Mouse (Mus musculus) cerebellum, adult 8-10 months (tissue): ENCODE measurements around the gene Pik3r3.

Experiments
- DNase-seq: peaks from one replicate; pipeline ENCODE4 v3.0.0; 2022

The Pik3r3 gene

GRCm38 (mm10) chr4:116221140-116221851 is at the start of gene Pik3r3:
Pik3r3 (plus strand) TSS chr4:116221618.
- DNase-seq = peak; percentile 99

GRCm38 (mm10) chr4:116173072-116173471 is 48.3 kb upstream of the Pik3r3 start, which contains the start of the genes 1700042G07Rik and Gm49337:
1700042G07Rik (plus strand) TSS chr4:116173372.
Gm49337 (plus strand) TSS chr4:116173384.
- DNase-seq = no peak

GRCm38 (mm10) chr4:116173752-116174151 is 47.7 kb upstream of the Pik3r3 start:
- DNase-seq = no peak

- DNase-seq = peak; percentile 79
These were observed 46.8 kb upstream of the Pik3r3 start for GRCm38 (mm10) chr4:116174466-116175116.

GRCm38 (mm10) chr4:116175136-116175535 is 46.3 kb upstream of the Pik3r3 start:
- no peak for DNase-seq

- DNase-seq = peak; percentile 82
These were observed 45.5 kb upstream of the Pik3r3 start for GRCm38 (mm10) chr4:116175711-116176542.

GRCm38 (mm10) chr4:116176543-116176988 is 44.9 kb upstream of the Pik3r3 start:
- peak; percentile 97 for DNase-seq

GRCm38 (mm10) chr4:116177140-116177539 is 44.3 kb upstream of the Pik3r3 start:
- peak; percentile 76 for DNase-seq

- DNase-seq = no peak
These were observed 39.3 kb upstream of the Pik3r3 start for GRCm38 (mm10) chr4:116182079-116182478.

GRCm38 (mm10) chr4:116182745-116183144 is 38.7 kb upstream of the Pik3r3 start:
- peak; percentile 74 for DNase-seq

GRCm38 (mm10) chr4:116185083-116185482 is 36.3 kb upstream of the Pik3r3 start:
- no peak for DNase-seq

- DNase-seq = no peak
These were observed 29.1 kb upstream of the Pik3r3 start for GRCm38 (mm10) chr4:116192286-116192835.

GRCm38 (mm10) chr4:116193583-116194383 is 27.6 kb upstream of the Pik3r3 start:
- no peak for DNase-seq

- DNase-seq = no peak
These were observed 23.0 kb upstream of the Pik3r3 start for GRCm38 (mm10) chr4:116198422-116198821.

GRCm38 (mm10) chr4:116204422-116204821 is 17.0 kb upstream of the Pik3r3 start:
- no peak for DNase-seq

GRCm38 (mm10) chr4:116206531-116206930 is 14.9 kb upstream of the Pik3r3 start:
- no peak for DNase-seq

GRCm38 (mm10) chr4:116208891-116209290 is 12.5 kb upstream of the Pik3r3 start:
- no peak for DNase-seq

GRCm38 (mm10) chr4:116215895-116216605 is 5.4 kb upstream of the Pik3r3 start:
- DNase-seq = peak; percentile 66

- DNase-seq = peak; percentile 73
These were observed 4.4 kb upstream of the Pik3r3 start for GRCm38 (mm10) chr4:116217046-116217445.

- DNase-seq = peak; percentile 30
These were observed 3.8 kb upstream of the Pik3r3 start for GRCm38 (mm10) chr4:116217661-116218060.

GRCm38 (mm10) chr4:116219056-116219455 is 2.4 kb upstream of the Pik3r3 start:
- DNase-seq = peak; percentile 25
